Mouse (Mus musculus): Measurements from ENCODE around the gene Egln2.

Egln2 gene

GRCm38 (mm10) chr7:27166614-27167474 is at the start of gene Egln2:
Egln2 (minus strand) TSS chr7:27166802.
- DNase-seq (ENCODE audit: low spot score): peak; percentile 95

DNA sequence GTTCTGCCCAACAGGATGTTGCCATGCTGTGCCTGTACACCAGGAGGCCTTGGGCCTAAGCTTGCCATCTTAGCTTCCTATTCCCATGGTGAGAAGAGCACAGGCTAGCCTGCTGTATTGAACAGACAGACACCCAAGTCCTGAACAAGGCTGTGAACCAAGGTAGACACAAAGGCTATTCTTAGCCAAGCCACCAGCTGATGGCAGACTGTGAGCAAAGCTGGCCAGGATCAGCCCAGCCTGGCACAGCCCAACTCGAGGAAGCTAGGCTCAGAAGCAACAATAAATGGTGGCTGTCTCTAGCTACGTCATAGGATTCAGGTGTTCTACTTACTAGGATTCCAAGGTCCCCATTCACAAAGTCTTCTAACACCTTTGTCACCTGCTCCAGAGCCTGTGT is 46.0 kb upstream of the Egln2 start:
- no peak for DNase-seq (ENCODE audit: low spot score)

DNA sequence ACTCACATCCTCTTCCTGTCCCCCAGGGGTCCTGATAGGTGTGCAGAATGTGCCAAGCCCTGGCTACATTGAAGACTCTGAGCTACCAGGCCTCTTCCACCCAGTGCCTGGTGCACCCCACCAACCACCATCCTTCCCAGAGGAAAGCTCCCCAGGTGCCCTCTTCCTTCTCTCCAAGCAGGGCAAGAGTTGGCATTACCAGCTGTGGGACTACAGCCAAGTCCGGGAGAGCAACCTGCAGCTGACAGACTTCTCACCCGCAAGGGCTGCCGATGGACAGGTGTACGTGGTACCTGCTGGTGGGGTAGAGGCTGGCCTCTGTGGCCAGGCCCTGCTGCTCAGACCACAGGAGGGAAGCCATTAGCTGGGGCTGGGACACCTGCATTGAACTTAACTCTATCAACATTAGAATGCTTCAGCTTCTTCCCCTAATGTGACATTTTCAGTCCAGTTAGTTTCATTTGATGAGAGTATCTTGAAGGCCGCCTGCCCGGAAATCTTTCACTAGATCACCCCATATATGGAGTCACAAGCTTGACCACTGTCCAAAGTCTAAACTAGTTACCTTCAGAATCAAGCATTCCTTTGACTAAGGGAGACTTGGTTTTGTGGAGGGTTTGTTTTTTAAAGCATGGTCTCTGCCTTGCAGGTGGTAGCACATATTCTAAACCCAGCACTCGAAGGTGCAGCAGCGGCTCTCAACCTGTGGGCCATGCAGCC is 37.3 kb upstream of the Egln2 start:
- DNase-seq (ENCODE audit: low spot score): no peak

DNA sequence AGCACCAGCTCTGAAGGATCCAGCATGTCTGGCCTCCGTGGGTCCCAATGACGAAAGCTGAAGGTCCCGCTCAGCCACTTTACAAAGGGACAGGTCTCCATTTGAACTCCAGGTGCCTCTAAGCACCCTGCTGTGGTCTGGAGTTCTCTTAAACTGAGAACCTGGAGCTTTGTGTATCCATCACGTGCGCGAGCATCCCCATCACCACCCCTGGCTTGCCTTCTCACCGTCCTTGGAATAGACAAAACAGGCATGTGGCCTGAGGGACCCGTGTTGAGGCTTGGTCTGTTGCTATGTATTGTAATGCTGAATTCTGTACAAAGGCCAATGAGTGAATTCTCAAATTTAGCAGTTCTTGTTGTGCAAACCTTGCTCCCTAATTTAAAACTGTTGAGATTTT is 32.2 kb upstream of the Egln2 start:
- DNase-seq (ENCODE audit: low spot score): no peak

DNA sequence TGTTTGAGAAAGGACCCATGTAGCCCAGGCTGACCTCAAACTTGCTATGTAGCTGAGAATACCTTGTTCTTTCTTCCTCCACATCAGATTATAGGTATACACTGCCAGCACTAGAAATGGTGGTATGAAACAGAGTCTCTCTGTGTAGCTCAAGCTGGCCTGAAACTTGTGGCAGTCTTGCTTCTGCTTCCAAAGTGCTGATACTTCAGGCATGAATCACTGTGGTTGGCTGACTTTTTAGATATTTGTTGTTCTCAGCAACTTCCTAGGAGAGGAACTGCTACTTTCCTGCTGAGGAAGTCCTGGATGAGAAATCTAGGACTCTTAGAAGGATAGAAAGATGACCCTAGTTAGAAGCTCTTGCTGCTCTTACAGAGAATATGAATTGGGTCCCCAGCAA is 31.8 kb upstream of the Egln2 start:
- no peak for DNase-seq (ENCODE audit: low spot score)

GRCm38 (mm10) chr7:27197634-27198033 is 31.0 kb upstream of the Egln2 start:
- no peak for DNase-seq (ENCODE audit: low spot score)

- DNase-seq (ENCODE audit: low spot score): no peak
These were observed 30.5 kb upstream of the Egln2 start for GRCm38 (mm10) chr7:27197136-27197535.

- DNase-seq (ENCODE audit: low spot score): peak; percentile 99
These were observed 29.3 kb upstream of the Egln2 start, which contains the start of the genes BC024978 and Snrpa for GRCm38 (mm10) chr7:27195681-27196611. BC024978 (plus strand) TSS chr7:27195781. Snrpa (minus strand) TSS chr7:27196271.

GRCm38 (mm10) chr7:27193731-27194130 is 27.1 kb upstream of the Egln2 start:
- DNase-seq (ENCODE audit: low spot score): no peak

DNA sequence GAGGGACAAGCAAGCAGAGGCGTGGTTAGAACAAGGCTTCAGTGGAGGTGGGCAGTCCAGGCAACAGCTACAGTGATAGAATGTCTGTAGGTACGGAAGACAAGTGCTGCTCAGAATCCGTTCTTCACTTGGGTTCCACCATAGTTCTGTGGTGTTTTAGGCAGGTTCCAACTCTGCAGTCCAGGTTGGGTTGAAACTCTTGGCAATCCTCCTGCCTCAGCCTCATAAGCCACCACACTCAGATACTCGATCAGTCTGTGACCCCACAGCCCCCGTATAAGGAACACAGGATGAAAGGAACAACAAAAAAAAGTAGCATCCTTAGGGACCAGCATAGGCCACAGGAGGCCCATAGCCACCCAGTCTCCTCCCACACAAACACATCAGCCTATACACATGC is 25.8 kb upstream of the Egln2 start:
- DNase-seq (ENCODE audit: low spot score): no peak

DNA sequence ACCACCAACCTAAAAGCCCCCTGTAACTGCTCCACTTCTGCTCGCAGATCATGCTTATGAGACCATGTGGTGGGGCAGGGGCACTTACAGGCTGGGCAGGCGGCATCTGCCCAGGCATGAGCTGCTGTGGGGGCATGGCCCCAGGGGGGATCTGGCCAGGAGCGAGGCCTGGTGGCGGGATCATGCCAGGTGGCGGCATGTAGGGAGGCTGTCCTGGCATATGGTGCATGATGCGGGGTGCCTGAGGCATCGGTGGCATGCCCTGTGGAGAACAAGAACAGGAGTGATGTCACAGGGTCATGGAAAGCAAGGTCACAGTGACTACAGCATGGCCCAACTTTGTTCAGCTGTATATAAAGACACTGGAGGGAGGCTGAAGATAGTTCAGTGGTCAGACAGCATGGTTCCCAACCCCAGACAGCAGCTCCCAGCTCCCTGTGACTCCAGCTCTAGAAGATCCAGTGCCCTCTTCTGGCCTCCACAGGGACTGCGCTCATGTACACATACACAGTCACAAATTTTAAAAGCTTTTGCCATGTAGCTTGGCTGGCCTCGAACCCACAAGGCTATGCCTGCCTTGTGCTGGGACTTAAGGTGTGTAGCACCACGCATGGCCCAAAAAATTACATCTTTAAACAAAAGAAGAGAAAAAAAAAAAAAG is 22.8 kb upstream of the Egln2 start:
- DNase-seq (ENCODE audit: low spot score): no peak

GRCm38 (mm10) chr7:27185986-27186385 is 19.4 kb upstream of the Egln2 start:
- no peak for DNase-seq (ENCODE audit: low spot score)

- no peak for DNase-seq (ENCODE audit: low spot score)
These were observed 18.4 kb upstream of the Egln2 start for GRCm38 (mm10) chr7:27184964-27185363.

DNA sequence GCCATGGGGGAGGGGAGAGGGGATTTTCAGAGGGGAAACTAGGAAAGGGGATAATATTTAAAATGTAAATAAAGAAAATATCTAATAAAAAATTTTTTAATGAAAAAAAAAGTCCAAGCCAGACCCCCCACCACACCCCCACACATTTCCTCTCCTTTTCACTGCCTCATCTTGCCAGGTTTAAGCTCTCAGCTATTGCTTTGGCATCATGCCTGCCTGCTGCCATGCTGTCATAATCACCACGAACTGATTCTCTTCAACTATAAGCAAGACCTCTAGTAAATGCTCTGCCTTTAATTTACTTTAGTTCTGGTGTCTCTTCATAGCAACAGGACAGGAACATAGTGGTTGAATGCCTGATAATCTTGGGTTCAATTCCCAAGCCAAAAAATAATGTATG is 15.9 kb upstream of the Egln2 start:
- no peak for DNase-seq (ENCODE audit: low spot score)

DNA sequence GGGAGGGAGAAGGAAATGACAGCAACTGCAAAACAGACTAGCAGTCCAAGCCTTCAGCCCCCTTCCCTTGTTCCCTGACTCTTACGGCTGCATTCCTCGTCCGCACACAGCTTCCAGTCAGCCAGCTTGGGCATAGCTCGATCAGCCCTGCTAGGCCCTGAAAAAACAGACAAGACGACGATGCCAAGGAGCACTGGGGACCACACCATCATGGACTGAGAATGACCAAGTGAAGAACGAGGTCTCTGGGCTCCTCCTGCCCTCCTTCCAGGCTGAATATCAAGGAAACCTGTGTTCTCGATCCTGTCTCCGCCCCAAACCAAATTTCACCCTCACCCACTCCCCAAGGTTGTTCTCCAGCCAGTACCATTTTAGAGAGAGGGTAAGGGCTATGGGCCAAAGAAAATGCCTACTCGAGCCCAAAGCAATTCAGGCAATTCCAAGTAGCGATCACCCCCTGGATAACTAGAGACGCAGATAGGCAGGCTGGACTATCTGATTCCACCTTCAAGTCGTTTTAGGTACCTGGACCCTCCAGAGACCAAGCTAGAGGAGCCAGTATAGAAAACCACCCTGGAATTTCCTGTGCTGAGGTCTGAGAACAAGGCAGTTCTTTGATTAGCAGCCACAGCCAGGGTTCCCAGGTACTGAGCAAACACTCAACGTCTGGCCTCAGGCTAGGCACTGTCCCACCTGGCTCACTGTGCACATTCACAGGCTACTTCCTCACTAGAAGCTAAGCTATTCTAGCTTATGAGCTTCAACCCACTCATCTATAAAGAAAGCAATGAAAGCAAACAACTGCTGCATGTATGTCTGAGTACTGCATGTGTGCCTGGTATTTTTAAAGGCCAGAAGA is 14.5 kb upstream of the Egln2 start, which contains the start of the genes Gm21983 and Mia:
Gene Gm21983 (minus strand): TSS at position 250 of the 859 bp plus-strand sequence.
Gene Mia (minus strand): TSS at position 321 of the 859 bp plus-strand sequence.
- no peak for DNase-seq (ENCODE audit: low spot score)

DNA sequence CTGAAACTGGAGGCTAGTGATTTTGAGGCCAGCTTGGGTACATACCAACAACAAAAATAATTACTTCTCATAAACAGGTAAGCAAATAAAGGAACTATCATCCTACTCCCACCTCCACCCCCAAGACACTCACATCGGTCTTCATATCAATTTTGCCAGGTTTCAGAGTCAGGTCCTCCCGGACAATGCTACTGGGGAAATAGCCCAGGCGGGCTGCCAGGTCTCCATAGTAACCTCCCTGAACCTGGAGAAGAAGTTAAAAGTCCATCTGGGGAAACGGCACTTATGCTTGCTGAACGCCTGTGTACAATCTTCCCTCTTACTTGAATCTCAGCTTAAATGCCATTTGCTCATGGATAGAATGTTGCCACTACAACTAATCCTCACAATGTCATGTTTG is 13.4 kb upstream of the Egln2 start:
- peak; percentile 37 for DNase-seq (ENCODE audit: low spot score)

GRCm38 (mm10) chr7:27179217-27179918 is 12.8 kb upstream of the Egln2 start:
- no peak for DNase-seq (ENCODE audit: low spot score)

GRCm38 (mm10) chr7:27178324-27179216 is 12.0 kb upstream of the Egln2 start, which contains the start of gene Rab4b:
Rab4b (minus strand) TSS chr7:27178896.
- peak; percentile 100 for DNase-seq (ENCODE audit: low spot score)

GRCm38 (mm10) chr7:27177942-27178323 is 11.3 kb upstream of the Egln2 start:
- DNase-seq (ENCODE audit: low spot score): no peak

Measured in layer of hippocampus, adult 11-12 months (tissue).